Mouse (Mus musculus) limb, embryonic 12.5 days (tissue): ENCODE data around the gene Plaur. TPM values are rescaled to one million over a fixed set of nuclear protein-coding genes. Genes with fewer than 3 reads are reported as not detected.
"Not testable (repeated sequence)": the region's sequence is repeated elsewhere in the genome, so short reads cannot be mapped to it uniquely, and the experiment has no call there.

Source experiments
- ATAC-seq: fragments of 200-750 bp; cut with Nextera tagmentation; 2 replicates; pipeline ENCODE4 v1.8.0; 2017; ENCODE audit warnings: low read depth, moderate TSS enrichment; ENCODE audit not compliant: insufficient number of reproducible peaks, insufficient read depth, low FRiP score, low TSS enrichment
- H3K27ac ChIP-seq: fragments of 300-500 bp; sonication (generic); 2 replicates; pipeline ENCODE4 v1.5.1; 2016; ENCODE audit warnings: mild to moderate bottlenecking, moderate library complexity
- H3K27me3 ChIP-seq: fragments of 300-500 bp; sonication (generic); 2 replicates; pipeline ENCODE4 v1.6.1; 2016; ENCODE audit warnings: mild to moderate bottlenecking, moderate library complexity
- H3K36me3 ChIP-seq: fragments of 300-500 bp; sonication (generic); 2 replicates; pipeline ENCODE4 v1.6.1; 2016; ENCODE audit warnings: mild to moderate bottlenecking, moderate library complexity
- H3K4me1 ChIP-seq: fragments of 300-500 bp; sonication (generic); replicated peaks from 2 replicates; pipeline ENCODE4 v1.6.1; 2016
- H3K4me2 ChIP-seq: fragments of 300-500 bp; sonication (generic); 2 replicates; pipeline ENCODE4 v1.6.1; 2016; ENCODE audit warnings: mild to moderate bottlenecking, moderate library complexity
- H3K4me3 ChIP-seq: fragments of 300-500 bp; sonication (generic); replicated peaks from 2 replicates; pipeline ENCODE4 v1.5.1; 2016; ENCODE audit warnings: mild to moderate bottlenecking
- H3K9ac ChIP-seq: fragments of 300-500 bp; sonication (generic); replicated peaks from 2 replicates; pipeline ENCODE4 v1.6.1; 2016; ENCODE audit warnings: mild to moderate bottlenecking, moderate library complexity
- H3K9me3 ChIP-seq: fragments of 300-500 bp; sonication (generic); 2 replicates; pipeline ENCODE4 v1.6.1; 2016; ENCODE audit warnings: mild to moderate bottlenecking, moderate library complexity
- WGBS: fragments of 180-500 bp; shearing (Covaris S2); methylation state at CpG from one replicate; pipeline ENCODE4 v1.1.7; 2016; 5-methylcytosine and 5-hydroxymethylcytosine counted together
- polyA plus RNA-seq: library from polyadenylated mRNA; unstranded; fragments of >200 nt; fragmentation: Nextera tagmentation; extraction: Ambion mirVana; gene quantifications from 2 replicates; pipeline ENCODE4 v1.2.1, GENCODE M21; 2016

Gene Plaur
- polyA plus RNA-seq, 1 experiment from 2014 or later = 1.8 TPM

DNA sequence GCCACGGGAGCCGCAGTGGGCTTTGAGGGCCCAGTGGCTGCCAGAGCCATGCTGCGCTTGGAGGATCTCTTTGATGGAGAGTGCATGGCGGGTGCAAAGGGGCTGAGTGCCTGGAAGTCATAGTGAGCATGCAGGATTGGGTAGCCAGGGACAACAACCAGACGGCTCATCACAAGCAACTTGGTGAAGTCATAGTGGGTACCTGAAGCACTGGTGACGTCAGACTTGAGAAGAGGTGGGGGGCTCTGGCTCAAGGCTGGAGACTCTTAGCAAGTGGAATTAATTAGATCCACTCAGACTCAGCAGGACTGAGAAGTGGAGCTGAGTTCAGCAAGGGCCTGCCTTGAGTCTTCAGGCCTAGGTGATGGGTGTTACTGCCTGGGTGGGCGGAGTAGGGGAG lies 50.1 kb downstream of the Plaur start, which contains the start of gene AC161166.1:
TSS of gene AC161166.1 (minus strand) at position 101 of the 400 bp plus-strand sequence.
- H3K27me3 ChIP-seq = no peaks in the 10 kb centered on the region
- no peak for ATAC-seq
- H3K9me3 ChIP-seq = no peaks in the 10 kb centered on the region
- H3K36me3 ChIP-seq = peaks cover 67% of the 10 kb centered on the region
- peak within 1 kb of the TSS; percentile 12; the same call in 1 of the 2 replicates for H3K27ac ChIP-seq
- 90% methylated on average over 7 of the region's 7 CpGs for WGBS
- peaks cover 7% of the 10 kb centered on the region for H3K4me1 ChIP-seq
- H3K4me2 ChIP-seq = no peak within 1 kb of the TSS
- no peak within 1 kb of the TSS for H3K9ac ChIP-seq
- H3K4me3 ChIP-seq = no peak within 1 kb of the TSS

DNA sequence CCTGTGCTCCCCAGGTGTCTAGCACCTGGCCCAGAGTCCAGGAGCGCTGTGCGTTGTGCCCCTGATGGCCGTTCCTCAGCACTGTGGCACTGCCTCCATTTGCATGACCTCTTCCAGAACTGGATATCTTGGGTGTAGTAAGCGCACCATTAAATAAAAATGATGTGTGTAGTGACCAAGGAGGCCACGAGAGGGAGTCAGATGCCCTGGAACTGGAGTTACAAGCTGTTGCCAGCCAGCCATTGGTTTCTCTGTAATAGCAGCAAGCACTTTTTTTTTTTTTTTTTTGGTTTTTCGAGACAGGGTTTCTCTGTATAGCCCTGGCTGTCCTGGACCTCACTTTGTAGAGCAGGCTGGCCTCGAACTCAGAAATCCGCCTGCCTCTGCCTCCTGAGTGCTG lies 54.0 kb downstream of the Plaur start:
- H3K36me3 ChIP-seq = peaks cover 63% of the 10 kb centered on the region

DNA sequence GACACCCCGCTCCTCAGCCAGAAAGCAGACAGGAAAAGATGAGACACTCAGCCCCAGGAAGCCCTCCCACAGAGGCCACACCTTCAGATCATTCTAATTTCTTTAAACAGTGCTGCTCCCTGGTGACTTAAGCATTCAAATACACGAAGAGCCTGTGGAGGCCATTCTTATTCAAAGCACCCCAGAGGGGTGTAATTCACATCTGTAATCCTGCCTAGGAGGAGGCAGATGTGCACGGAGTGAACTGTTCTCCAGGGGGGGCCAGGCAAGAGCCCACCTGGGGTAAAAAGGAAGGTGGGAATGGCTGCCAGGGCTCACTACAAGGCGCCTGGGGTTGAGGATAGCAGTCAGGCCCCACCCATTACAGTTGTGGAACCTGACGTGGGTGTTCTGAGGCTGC lies 54.8 kb downstream of the Plaur start:
- no peak overlapping the region for H3K4me3 ChIP-seq
- H3K36me3 ChIP-seq = peaks cover 56% of the 10 kb centered on the region
- ATAC-seq = no peak
- H3K9ac ChIP-seq = no peak overlapping the region
- H3K4me2 ChIP-seq = no peak overlapping the region
- H3K9me3 ChIP-seq = no peaks in the 10 kb centered on the region
- H3K27me3 ChIP-seq = no peaks in the 10 kb centered on the region
- no peaks in the 10 kb centered on the region for H3K4me1 ChIP-seq
- H3K27ac ChIP-seq = no peak overlapping the region
- 55% methylated on average over 5 of the region's 5 CpGs for WGBS

More for the DNA sequence above, 54.0 kb downstream of the Plaur start:
- 71% methylated on average over 8 of the region's 8 CpGs for WGBS
- ATAC-seq, H3K4me1 ChIP-seq, H3K27ac ChIP-seq, H3K9ac ChIP-seq, H3K4me3 ChIP-seq, H3K4me2 ChIP-seq, H3K27me3 ChIP-seq, H3K9me3 ChIP-seq: not testable (repeated sequence)

DNA sequence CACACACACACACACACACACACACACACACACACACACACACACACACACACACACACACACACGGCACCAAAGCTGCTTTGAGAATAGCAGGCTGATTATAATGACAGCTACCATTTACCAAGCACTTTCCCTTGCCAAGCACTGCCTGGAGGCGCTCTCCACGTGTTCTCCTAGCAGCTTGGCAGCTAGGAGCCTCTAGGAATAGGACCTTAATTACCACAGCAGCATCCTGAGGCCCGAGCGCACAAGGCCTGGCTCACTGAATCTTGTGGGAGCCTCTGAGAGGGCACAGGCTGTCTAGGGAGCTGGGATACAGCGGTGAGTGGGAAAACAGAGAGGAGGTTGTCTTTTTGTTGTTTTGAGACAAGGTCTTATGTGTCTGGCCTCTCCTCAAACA lies 55.4 kb downstream of the Plaur start:
- Histone ChIP-seq H3K4me2 (no peak overlapping the region), H3K4me3 (no peak overlapping the region), H3K4me1 (no peaks in the 10 kb centered on the region), H3K9ac (no peak overlapping the region), H3K9me3 (no peaks in the 10 kb centered on the region), H3K36me3 (peaks cover 50% of the 10 kb centered on the region), H3K27ac (no peak overlapping the region), H3K27me3 (no peaks in the 10 kb centered on the region)
- ATAC-seq = no peak
- WGBS = 70% methylated on average over 6 of the region's 6 CpGs

DNA sequence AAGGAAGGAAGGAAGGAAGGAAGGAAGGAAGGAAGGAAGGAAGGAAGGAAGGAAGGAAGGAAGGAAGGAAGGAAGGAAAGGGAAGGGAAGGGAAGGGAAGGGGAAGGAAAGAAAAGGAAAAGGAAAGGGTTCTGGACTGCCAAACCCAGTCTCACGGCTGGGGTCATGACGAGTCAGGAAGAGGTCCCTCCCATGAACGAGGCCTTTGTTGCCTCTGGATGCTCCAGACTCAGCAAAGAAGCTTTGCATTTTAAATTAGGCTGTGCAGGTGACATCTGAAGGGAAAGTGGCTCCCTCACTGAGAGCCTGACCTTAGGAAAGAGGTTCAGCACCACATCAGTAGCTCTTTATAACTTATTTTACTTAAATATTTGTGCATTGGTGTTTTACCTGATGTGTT lies 56.8 kb downstream of the Plaur start:
- no peak for ATAC-seq

DNA sequence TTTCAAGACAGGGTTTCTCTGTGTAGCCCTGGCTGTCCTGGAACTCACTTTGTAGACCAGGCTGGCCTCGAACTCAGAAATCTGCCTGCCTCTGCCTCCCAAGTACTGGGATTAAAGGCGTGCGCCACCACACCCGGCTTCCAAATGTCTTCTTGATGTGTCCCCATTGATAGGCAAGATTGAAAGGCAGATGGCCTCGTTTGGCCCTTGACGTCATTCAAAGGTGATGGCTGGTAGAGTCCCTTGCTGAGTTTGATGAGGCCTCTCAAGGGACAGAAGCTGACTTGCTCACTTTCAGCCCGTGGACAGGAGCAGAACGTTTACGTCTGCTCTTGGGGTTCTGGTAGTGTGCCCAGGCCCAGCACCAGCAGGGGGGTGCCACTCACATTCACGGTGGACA lies 57.8 kb downstream of the Plaur start:
- H3K9me3 ChIP-seq, H3K27ac ChIP-seq, H3K4me1 ChIP-seq, H3K4me3 ChIP-seq, H3K4me2 ChIP-seq, ATAC-seq, H3K9ac ChIP-seq, H3K27me3 ChIP-seq: not testable (repeated sequence)
- WGBS = 87% methylated on average over 10 of the region's 10 CpGs
- peaks cover 26% of the 10 kb centered on the region for H3K36me3 ChIP-seq

More for the DNA sequence above, 56.8 kb downstream of the Plaur start:
- Histone ChIP-seq H3K27ac (no peak overlapping the region), H3K36me3 (peaks cover 35% of the 10 kb centered on the region), H3K4me2 (no peak overlapping the region), H3K9ac (no peak overlapping the region), H3K4me1 (no peaks in the 10 kb centered on the region), H3K9me3 (no peaks in the 10 kb centered on the region), H3K4me3 (no peak overlapping the region), H3K27me3 (no peaks in the 10 kb centered on the region)
- 73% methylated on average over 3 of the region's 3 CpGs for WGBS

DNA sequence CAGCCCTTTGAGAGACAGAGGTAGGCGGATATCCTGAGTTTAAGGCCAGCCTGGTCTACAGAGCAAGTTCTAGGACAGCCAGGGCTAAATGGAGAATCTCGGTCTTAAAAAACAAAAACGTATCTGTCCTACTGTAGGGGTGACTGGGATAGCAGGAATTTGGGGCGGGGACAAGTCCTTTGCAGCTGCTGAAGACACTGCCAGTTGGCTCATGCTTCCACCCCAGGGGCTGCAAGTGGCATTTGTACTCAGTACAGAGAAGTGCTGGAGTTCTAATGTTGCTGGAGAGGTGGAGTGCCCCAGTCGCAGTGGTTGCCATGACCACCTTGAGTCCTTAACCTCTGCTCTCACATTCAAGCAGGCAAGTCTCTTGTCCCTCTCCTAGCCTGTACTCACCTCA lies 60.5 kb downstream of the Plaur start:
- no peak overlapping the region for H3K9ac ChIP-seq
- H3K4me3 ChIP-seq = no peak overlapping the region
- WGBS = 57% methylated on average over 5 of the region's 5 CpGs
- no peak overlapping the region for H3K4me2 ChIP-seq
- ATAC-seq = no peak
- peaks cover 5% of the 10 kb centered on the region; the same call in 1 of the 2 replicates for H3K4me1 ChIP-seq
- H3K9me3 ChIP-seq = no peaks in the 10 kb centered on the region
- peaks cover 5% of the 10 kb centered on the region; the same call in 1 of the 2 replicates for H3K36me3 ChIP-seq
- H3K27me3 ChIP-seq = no peaks in the 10 kb centered on the region
- no peak overlapping the region for H3K27ac ChIP-seq

DNA sequence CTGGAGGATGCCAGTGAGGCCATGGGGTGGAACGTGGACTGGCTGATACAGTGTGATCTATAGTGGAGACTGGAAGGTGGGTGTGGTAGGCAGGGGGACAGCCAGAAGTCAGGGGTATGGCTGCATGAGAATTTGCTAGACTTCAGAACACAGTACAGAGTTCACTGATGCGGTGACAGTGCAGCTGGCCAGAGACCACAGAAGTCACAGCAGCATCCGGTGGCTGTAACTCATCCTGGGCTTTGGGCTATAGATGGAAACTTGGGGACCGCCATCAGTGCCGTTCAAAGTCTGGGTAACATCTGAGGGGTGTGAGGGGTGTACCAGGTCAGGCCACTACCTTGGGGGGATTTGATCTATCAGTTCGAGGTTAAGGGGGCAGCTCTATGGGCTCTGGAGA lies 61.4 kb downstream of the Plaur start:
- no peak for ATAC-seq
- WGBS = 80% methylated on average over 6 of the region's 6 CpGs
- Histone ChIP-seq H3K4me1 (peaks cover 5% of the 10 kb centered on the region; the same call in 1 of the 2 replicates), H3K27me3 (no peaks in the 10 kb centered on the region), H3K27ac (no peak overlapping the region), H3K9me3 (no peaks in the 10 kb centered on the region), H3K4me3 (no peak overlapping the region), H3K36me3 (peaks cover 1% of the 10 kb centered on the region; the same call in 1 of the 2 replicates), H3K9ac (no peak overlapping the region), H3K4me2 (no peak overlapping the region)

DNA sequence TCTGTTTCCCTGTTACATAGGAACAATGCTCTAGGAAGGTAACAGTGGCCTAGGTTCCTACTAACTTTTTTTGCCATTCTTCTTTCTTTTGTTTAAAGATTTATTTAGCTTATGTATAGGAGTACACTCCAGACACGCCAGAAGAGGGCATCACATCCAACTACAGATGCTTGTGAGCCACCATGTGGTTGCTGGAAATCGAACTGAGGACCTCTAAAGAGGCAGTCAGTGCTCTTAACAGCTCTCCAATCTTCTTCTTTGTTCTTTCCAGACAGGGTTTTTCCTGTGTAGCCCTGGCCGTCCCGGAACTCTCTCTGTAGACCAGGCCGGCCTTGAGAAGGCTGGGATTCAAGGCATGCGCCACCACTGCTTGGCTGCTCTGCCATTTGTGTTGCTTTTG lies 62.7 kb downstream of the Plaur start:
- Histone ChIP-seq H3K27ac (no peak overlapping the region), H3K9ac (no peak overlapping the region), H3K4me3 (no peak overlapping the region), H3K4me2 (no peak overlapping the region), H3K4me1 (peaks cover 12% of the 10 kb centered on the region), H3K36me3 (no peaks in the 10 kb centered on the region), H3K9me3 (no peaks in the 10 kb centered on the region), H3K27me3 (no peaks in the 10 kb centered on the region)
- ATAC-seq = no peak
- WGBS = 82% methylated on average over 6 of the region's 6 CpGs

Other genes starting within 250 kb of the Plaur start
- 7.1 and 7.5 TPM in 2 replicates for gene Zfp109, start 224.9 kb upstream of the Plaur start, polyA plus RNA-seq
- 4.2 and 4.8 TPM in 2 replicates for gene Zfp108, start 207.7 kb upstream of the Plaur start, polyA plus RNA-seq
- gene Zfp93, start 192.1 kb upstream of the Plaur start, polyA plus RNA-seq = 10.0 and 12.0 TPM in 2 replicates
- gene Zfp61, start 161.3 kb upstream of the Plaur start, polyA plus RNA-seq = 57.6 and 61.1 TPM in 2 replicates
- 15.6 and 15.9 TPM in 2 replicates for gene Zfp94, start 145.8 kb upstream of the Plaur start, polyA plus RNA-seq
- gene Tescl, start 128.5 kb upstream of the Plaur start, polyA plus RNA-seq = 0.25 TPM in 1 of 2 replicates, not detected in the other
- gene Lypd5, start 113.3 kb upstream of the Plaur start, polyA plus RNA-seq = not detected in 2 replicates
- gene Kcnn4, start 92.2 kb upstream of the Plaur start, polyA plus RNA-seq = 2.1 and 2.8 TPM in 2 replicates
- gene Smg9, start 62.9 kb upstream of the Plaur start, polyA plus RNA-seq = 22.7 and 25.4 TPM in 2 replicates
- not detected in 2 replicates for gene Irgc1, start 10.2 kb upstream of the Plaur start, polyA plus RNA-seq
- 6.5 and 7.0 TPM in 2 replicates for gene Cadm4, start 19.5 kb downstream of the Plaur start, polyA plus RNA-seq
- 94.4 and 101 TPM in 2 replicates for gene Zfp428, start 44.5 kb downstream of the Plaur start, polyA plus RNA-seq
- 0.52 and 1.1 TPM in 2 replicates for gene AC161166.1, start 50.0 kb downstream of the Plaur start, polyA plus RNA-seq
- gene Irgq, start 68.2 kb downstream of the Plaur start, polyA plus RNA-seq = 10.8 and 11.6 TPM in 2 replicates
- not detected in 2 replicates for gene Pinlyp, start 83.6 kb downstream of the Plaur start, polyA plus RNA-seq
- gene Xrcc1, start 83.8 kb downstream of the Plaur start, polyA plus RNA-seq = 131 and 134 TPM in 2 replicates
- 25.1 and 25.6 TPM in 2 replicates for gene Ethe1, start 125.1 kb downstream of the Plaur start, polyA plus RNA-seq
- 3.6 and 4.0 TPM in 2 replicates for gene Zfp575, start 125.2 kb downstream of the Plaur start, polyA plus RNA-seq
- gene Phldb3, start 148.3 kb downstream of the Plaur start, polyA plus RNA-seq = 0.18 and 0.20 TPM in 2 replicates
- 3.1 and 3.3 TPM in 2 replicates for gene Lypd3, start 174.1 kb downstream of the Plaur start, polyA plus RNA-seq
- gene Tex101, start 214.2 kb downstream of the Plaur start, polyA plus RNA-seq = not detected in 2 replicates
- not detected in 2 replicates for gene BC049730, start 246.8 kb downstream of the Plaur start, polyA plus RNA-seq